Mouse (Mus musculus): Measurements from ENCODE around the gene Shank1.
A peak's percentile ranks its signal among the peaks of the same experiment; 100 is the strongest.

The Shank1 gene

DNA sequence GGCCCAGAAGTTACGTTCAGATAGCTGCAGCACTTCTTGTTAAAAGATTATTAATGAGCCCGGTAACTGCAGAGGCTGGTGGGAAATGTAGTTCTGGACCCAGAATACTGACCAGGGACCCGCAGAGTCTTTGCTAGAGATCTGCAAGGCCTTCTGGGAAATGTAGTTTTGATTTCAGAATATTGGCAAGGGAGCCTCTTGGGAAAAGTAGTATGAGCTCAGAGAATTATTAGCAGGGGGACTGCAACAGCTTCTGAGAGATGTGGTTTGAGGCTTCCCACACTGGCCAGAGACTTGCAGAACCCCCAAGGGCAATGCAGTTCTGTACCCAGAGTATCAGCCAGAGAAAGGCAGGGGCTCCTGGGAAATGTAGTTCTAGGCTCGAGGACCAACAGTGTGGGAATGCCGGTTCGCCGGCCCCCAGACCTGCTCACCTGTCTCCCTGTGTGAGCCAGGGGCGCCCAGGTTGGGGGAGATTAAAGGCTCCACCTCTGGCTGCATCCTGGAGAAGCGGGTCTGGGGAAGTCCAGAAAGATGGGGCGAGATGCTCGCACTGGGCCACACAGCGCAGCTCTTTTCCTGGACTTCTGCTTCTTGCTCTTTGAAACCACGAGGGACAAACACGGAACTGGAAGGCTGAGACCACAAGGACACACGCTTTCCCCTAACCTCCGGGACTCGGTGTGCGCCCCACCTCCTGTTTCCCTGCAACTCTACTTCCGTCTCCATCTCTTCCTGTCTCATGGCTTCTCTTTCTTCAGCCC lies 64.0 kb downstream of the Shank1 start:
- peak; percentile 97 for DNase-seq (ENCODE audit: low spot score)

DNA sequence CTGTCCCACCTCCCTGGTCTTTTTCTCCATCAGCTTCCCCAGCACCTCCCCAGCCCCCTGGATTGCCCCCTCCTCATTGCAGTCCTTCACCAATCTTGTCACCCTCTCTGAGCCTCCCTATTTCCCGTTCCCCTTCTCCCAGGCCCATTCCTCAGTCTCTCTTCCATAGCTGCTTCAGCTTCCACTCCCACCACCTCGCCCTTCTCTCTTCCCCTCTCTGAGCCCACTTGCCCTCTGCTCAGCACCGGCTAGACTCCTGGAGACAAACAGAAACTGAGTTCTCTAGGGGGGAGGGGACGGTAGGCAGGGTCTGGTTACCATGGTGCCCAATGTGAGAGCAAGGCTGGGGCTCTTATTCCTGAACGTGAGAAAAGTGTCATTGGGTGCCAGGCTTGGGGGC lies 64.7 kb downstream of the Shank1 start:
- no peak for DNase-seq (ENCODE audit: low spot score)

DNA sequence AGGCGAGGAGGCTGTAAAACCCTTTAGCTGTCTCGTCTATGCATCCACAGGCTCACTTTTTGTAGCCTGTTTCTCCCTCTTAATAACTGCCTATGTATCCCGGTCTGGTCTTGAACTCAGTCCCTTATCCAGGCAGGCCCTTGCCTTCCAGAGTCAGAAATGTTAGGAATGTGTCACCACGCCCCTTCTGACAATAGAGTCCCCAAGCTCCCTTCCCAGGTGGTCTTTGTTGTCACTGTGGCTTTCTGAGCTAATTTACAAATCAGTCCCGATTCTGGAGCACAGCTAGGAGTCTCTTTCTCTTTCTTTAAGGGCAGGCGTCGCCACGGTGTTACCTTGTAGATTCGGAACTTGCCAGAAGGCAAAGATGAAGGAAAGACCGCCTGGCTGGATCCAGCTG lies 65.2 kb downstream of the Shank1 start:
- no peak for DNase-seq (ENCODE audit: low spot score)

DNA sequence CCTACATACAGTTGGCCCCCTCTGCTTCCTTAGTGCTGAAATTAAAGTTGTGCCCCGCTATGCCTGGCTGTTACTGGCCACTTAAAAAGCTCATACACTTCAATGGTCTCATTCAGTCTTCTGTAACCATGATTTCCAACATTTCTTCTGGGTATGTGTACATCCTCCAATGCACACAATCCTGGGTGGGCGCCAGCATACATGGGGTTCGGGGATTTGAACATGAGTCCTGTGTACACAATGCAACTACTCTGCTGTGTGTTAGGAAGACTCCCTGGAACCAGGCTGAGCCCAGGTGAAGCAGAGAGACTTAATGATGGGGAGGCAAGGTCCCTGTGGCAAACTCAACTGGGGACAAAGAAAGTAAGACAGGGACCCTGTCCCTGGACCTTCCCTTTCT lies 65.7 kb downstream of the Shank1 start:
- DNase-seq (ENCODE audit: low spot score), result no peak

DNA sequence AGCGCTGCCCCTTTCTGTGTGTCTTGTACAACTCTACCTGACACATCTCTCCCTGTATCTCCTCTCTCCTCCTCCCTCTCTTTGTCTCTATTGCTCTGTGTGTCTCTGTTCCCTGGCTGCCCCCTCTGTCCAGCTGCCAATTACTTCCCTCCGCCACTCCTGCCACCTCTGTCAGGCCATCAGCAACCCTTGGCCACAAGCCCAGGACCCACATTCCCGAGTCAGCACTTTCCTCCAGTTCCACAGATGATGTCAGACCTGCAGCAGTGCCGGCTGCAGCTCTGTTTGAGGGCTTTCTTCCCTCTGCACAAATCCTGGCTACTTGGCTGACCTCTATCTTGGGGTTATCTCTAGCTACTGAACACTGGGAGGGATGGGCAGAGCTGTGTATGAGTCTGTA lies 68.2 kb downstream of the Shank1 start:
- no peak for DNase-seq (ENCODE audit: low spot score)

DNA sequence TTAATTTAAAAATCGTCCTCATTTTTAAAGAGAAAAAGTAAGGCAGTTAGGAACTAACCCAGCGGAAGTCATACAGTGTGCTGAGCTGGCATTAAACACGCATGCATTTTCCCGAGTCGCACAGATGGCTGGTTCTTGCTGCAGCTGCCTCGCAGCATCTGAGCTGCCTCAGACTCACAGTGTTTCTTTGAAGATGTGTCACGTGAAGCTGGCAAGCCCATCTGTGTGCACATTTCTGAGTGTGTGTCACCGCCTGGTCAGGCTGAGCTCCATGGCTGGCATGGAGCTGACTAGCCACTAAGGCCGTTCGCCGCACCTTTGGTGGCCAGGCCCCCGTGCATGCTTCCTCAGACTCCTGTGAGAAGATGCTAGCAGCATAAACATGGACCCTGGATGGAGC lies 72.5 kb downstream of the Shank1 start:
- DNase-seq (ENCODE audit: low spot score), result peak; percentile 81

DNA sequence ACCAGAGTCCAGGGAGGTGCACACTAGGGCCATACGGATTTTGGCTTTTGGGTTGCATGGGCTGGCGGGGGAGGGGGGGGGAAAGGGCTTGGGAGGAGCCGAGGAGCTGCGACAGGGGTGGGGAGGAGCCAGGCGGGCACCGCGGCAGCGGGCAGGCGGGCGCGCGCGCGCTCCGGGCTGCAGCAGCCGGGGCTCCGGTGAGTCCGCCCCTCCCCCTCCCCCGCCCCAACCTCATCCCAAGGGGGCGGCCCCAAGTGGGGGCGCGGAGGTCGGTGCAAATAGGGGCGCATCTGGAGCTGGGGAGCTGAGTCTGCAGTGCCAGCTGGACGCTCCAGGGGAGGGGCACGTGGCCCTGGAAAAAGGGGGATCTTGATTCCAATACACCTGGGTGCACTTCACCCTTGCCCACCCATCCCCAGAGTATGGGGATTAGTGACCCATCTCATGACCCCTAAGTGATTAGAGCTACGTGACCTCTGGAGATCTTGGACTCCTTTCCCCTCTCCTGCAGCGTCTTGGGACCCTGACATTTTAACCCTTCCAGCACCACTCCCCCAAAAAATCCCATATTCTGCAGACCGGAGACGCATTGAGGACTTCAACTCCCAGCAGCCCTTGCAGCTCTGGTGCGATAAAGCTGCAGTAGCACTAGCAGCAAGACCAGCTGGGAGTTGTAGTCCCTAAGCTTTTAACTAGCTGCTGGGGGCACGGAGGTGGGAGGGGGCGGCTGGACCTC lies 74.1 kb downstream of the Shank1 start, which contains the start of gene Syt3:
Gene Syt3, plus strand, starts transcription at position 123 of the 736 bp plus-strand sequence.
- peak; percentile 77 for DNase-seq (ENCODE audit: low spot score)

DNA sequence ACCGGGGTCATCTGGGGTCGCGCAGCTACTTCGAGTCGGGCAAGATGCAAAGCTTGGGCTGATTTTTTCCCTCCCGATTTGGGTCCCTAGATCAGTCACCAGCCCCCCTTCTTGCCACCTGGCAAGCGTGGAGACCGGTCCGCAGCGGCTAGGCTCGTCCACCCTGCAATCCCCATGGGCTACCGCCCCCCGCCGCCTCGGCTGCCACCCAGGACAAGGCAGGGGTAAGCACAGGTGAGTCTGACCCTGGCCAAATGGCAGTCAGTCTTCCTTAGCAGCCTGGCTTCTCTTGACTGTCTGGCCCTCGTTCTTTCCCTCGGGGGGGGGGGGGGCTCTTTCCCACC lies 74.6 kb downstream of the Shank1 start:
- no peak for DNase-seq (ENCODE audit: low spot score)

DNA sequence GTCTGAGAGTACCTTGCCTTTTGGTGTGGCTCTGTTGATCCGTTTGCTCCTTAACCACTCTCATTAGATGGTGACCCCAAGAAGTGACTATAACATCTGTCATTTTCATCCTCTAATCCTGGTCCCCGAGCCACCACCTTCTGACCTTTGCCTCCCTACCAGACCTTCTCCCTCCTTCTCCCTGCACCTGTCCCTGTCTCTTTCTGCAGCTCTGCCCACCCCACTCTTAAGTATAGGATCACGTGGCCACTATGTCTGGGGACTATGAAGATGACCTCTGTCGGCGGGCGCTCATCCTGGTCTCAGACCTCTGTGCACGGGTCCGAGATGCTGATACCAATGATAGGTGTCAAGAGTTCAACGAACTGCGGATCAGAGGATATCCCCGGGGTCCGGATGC lies 75.7 kb downstream of the Shank1 start, which contains the start of gene 1700008O03Rik:
Gene 1700008O03Rik, minus strand, starts transcription at position 101 of the 400 bp plus-strand sequence.
- DNase-seq (ENCODE audit: low spot score), result no peak

DNA sequence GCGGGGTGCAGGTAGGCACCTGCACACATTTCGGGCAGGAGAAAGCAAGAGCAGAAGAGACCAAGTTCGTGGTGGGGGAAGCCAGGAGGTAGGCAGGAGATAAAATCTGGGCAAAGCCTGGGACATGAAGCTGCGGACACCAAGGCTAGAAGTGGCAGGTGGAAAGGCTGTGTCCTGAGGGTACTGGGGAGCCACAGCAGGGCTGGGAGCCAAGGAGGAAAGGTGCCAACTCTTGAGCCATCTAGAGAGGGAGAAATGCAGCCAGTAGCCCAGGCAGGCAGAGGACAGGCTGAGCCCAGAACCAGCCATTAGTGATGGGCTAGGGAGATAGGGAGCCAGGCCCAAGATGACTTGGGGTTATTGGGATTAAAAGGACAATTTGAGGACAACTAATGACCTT lies 81.8 kb downstream of the Shank1 start:
- no peak for DNase-seq (ENCODE audit: low spot score)

DNA sequence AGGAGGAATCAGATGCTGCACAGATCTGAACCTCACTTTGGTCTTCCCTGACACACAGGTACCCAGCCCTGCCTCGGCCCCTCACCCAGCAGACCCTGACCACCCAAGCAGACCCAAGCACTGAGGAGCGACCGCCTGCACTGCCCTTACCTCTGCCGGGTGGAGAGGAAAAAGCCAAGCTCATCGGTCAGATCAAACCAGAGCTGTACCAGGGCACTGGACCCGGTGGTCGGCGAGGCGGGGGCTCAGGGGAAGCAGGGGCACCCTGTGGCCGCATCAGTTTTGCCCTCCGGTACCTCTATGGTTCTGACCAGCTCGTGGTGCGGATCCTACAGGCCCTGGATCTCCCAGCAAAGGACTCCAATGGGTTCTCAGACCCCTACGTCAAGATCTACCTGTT lies 82.3 kb downstream of the Shank1 start:
- DNase-seq (ENCODE audit: low spot score), result no peak

DNA sequence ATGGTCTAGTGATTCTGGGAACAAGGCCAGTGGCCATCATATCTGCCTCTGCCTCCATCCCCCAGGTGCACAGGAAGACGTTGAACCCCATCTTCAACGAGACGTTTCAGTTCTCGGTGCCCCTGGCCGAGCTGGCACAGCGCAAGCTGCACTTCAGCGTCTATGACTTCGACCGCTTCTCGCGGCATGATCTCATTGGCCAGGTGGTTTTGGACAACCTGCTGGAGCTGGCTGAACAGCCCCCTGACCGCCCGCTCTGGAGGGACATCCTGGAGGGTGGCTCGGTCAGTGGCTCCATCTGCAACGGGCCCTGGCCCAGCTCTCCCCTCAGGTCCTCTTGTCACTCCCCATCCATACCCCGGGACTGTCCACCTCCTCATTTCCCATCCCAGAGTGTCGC lies 83.2 kb downstream of the Shank1 start:
- DNase-seq (ENCODE audit: low spot score), result no peak

DNA sequence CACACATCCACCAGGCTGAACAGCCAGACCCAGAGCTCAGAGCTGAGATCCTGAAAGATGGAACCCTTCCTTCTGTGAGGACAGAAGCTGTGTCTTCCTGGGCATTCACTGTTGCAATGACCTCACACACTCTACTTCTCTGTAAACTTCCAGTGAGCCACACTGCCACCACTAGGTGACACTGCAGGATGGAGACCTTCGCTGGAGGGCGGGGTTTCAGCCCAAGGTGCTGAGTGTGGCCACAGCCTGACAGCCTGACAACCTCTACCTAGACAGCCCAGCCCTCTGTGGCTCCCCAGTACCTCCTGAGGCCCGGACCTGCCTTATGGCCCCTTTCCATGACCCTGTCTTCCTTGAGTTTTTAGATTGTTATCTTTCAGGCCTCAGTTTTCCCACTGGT lies 88.5 kb downstream of the Shank1 start:
- DNase-seq (ENCODE audit: low spot score), result no peak

DNA sequence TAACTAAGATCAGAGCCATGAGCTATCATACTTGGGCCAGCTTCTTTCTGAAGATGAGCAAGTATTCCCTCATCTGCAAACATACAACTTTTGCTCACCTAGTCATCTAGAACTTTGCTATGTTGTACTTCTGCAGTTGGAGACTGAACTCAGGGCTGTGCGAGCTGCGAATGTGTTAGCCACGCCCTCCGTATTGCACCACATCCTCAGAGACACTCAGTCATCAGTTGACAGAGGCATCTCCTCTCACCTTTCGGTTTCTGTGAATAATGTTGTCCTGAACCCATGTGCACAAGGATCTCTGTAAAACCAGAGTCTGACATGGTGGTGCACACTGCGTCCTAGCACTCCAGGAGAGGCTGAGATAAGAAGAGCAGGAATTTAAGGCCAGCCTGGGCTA lies 91.6 kb downstream of the Shank1 start:
- DNase-seq (ENCODE audit: low spot score), result no peak

DNA sequence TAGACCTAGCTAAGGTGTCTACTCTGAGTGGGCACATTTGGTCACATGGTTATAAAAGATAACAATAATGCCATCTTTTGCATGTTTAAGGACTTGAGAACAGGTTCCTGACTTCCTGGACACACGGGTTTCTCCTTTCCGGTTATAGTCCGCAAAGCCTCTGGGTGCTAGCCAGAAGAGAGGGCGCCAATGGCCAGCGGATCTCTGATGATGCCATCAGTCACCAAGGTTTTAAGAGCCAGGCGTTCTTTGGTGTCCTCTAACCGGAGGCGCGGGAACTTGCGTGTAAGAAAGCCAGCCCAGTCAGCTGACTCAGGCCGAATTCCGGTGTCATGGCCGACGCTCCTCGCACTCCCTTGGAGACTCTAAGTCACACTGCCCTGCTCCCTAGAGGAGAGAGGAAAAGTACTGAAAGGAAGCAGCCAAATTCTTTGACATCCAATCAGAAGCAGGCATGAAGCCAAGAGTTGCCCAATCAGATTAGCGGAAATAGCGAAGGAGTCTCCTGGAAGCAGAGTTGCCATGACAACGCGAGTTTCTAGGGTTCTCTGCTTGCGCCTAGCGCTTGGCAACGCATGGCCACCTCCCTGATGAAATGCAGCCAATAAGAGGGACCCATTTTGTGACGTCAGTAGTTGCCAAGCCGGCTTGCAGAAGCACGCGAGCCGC lies 95.4 kb downstream of the Shank1 start:
- DNase-seq (ENCODE audit: low spot score), result peak; percentile 96

DNA sequence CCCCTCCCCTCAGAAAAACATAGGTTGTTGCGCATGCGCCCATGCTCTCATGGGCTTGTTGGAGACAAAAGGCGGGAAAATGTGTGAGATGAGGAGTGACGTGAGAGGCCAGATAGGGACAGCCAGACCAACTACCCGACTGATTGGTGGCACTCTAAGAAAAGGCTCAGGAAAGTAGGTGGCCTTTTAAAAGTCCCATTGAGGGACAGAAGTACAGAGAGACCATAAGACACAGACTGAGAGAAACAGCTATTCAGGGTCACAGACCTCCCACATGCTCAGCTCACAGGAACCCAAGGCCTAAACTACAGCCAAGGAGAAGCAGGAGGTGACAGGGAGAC lies 95.9 kb downstream of the Shank1 start:
- DNase-seq (ENCODE audit: low spot score), result no peak
